Mouse (Mus musculus) adrenal gland, adult (tissue): Measurements from ENCODE around the gene Kri1.
"Not testable (repeated sequence)": the region's sequence is repeated elsewhere in the genome, so short reads cannot be mapped to it uniquely, and the experiment has no call there.

Source experiments
- DNase-seq, 2 experiments: peaks; one replicate each; pipeline ENCODE4 v3.0.0; 2022 to 2023; ENCODE audit warnings: low spot score in 1 of 2; ENCODE audit not compliant: inconsistent age in 2 of 2

The Kri1 gene

GRCm38 (mm10) chr9:21316696-21317095 lies 28.9 kb upstream of the Kri1 start:
- no peak for DNase-seq

DNA sequence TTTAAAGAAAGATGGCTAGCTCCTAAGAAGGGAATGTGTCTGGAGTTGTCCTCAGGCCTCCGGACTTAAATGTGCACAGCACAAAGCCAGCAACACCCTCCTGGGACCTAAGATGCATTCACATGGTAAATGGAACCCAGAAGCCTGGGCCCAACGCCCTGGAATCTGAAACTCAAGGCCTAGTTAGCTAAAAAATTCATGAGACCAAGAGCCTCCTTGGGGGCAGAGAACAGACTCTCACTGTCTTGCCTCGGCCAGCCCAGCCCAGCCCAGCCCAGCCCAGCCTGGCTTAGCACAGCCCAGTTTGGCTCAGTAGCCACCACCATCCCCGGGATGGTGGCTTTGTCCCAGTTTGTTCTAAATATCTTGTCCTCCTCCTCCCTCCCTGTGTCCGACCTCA lies 27.7 kb upstream of the Kri1 start:
- no peak for DNase-seq

DNA sequence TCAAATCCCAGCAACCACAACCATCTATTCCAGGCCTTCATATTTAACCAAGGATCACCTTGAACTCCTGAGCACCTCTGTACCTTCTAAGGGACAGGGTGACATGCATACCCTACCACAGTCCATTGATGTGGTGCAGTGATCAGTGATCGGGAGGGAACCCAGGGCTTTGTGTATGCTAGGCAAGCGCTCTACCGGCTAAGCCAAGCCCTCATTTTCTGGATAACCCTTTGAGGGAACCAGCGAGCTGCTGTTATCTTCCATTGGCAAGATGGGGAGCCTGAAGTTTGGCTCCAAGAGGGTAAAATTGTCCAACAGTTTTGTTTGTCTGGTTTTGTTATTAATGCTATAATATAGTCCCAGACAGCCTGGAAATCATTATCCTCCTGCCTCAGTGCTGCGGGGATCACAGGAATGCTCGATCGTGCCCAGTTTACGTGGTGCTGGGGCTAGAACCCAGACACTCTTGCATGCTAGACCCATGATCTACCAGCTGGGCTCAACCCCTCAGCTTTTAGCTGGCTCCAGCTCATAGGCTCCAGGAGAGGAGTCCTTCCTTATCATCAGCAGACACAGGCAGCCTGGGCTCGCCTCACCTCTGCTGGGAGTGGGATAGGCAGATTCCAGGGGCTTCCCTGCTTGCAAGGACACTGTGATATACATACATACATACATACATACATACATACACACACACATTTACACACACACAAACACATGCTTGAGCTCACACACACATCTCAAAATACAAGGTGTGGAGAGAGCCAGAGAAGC lies 26.8 kb upstream of the Kri1 start:
- DNase-seq, result no peak

DNA sequence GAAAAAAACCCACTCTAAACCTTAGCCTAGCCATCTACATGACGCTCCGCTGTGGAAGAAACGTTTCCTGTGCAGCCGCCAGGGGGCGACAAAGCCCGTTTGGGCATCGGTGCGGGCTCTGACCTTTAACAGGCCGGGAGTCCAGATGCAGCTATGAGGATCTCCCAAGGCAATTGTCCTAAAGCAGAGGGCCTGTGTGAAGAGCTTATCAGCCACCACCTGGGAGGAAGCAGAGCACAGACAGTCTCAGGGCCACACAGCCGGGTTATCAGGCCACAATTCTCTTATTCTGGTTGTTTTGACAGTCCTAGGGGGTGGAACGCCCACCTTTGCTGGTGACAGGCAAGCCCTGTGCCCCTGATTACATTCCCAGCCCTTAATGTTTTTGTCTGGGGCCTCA lies 25.6 kb upstream of the Kri1 start:
- DNase-seq, result peak; percentile 89 to 96

DNA sequence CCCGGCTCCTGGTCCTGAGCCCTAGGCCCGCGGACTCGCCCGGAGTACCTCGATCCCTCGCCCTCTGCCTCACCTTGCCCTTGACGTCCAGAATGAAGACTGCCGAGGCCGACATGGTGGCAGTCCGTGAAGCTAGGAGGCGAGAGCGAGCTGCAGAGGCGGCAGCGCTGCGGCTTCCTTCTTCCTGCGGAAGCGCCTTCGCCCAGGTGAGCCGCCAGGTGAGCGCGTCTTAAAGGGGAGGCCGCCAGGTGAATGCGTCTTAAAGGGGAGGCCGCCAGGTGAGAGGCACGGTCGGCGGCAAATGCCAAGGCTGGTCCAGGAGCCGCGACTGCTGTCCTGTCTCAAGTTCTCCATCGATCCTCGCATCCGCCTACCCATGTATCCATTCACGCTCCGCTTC lies 24.4 kb upstream of the Kri1 start, which contains the start of gene Ap1m2:
Ap1m2 (minus strand) TSS at position 204 of the 400 bp plus-strand sequence.
- DNase-seq, result no peak

DNA sequence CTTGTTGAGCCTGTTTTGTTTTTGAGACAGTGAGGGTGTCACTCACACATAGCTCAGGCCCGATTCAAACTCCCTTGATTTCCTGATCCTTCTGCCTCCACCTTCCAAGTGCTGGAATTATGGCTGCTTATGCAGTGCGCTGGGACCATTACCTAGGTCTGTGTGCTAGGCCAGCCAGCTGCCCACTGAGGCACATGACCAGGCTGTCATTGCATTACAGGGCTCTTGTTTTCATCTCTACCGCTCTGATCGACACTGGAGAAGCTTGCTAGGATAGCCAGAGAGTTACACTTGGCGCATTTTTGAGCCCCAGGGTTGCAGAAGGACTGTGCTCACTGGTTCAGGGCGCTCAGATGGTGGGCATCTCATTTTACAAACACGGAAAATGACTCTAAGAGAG lies 23.9 kb upstream of the Kri1 start:
- no peak for DNase-seq

GRCm38 (mm10) chr9:21309150-21309741 lies 21.5 kb upstream of the Kri1 start:
- DNase-seq, result no peak

- DNase-seq, result no peak
Observed at GRCm38 (mm10) chr9:21305065-21305464, 17.3 kb upstream of the Kri1 start.

DNA sequence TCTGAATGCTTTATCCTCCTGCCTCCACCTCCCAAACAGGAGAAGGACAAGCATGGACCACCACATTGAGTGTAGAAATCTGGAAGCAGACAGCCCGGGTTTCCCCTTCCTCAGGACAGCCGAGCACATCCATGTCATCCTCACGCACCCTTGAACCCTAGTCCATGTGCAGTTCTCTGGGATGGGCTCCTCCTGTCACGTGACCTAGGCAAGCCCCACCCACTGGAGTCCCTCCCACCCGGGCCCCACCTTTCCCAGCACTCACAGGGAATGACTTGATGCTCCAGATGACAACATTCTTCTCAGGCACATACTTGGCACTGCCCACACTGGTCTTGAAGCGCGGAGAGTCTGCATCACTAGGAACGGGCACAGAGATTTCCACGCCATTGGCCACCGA lies 11.2 kb upstream of the Kri1 start:
- DNase-seq, result no peak

- DNase-seq, result no peak
Observed at GRCm38 (mm10) chr9:21292271-21292670, 4.5 kb upstream of the Kri1 start.

DNA sequence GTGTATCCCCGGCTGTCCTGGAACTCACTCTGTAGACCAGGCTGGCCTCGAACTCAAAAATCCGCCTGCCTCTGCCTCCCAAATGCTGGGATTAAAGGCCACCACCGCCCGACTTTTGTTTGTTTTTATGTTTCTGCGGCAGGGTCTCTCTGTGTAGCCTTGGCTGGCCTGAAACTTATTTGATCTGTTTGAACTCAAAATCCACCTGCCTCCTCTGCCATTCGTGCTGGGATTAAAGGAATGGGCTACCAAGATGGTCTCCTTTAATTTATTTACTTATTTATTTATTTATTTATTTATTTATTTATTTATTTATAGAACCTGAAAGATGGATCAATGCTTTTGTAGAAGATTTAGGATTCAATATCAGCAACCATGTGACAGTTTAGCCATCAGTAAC lies 4.1 kb upstream of the Kri1 start:
- not testable (repeated sequence) for DNase-seq

DNA sequence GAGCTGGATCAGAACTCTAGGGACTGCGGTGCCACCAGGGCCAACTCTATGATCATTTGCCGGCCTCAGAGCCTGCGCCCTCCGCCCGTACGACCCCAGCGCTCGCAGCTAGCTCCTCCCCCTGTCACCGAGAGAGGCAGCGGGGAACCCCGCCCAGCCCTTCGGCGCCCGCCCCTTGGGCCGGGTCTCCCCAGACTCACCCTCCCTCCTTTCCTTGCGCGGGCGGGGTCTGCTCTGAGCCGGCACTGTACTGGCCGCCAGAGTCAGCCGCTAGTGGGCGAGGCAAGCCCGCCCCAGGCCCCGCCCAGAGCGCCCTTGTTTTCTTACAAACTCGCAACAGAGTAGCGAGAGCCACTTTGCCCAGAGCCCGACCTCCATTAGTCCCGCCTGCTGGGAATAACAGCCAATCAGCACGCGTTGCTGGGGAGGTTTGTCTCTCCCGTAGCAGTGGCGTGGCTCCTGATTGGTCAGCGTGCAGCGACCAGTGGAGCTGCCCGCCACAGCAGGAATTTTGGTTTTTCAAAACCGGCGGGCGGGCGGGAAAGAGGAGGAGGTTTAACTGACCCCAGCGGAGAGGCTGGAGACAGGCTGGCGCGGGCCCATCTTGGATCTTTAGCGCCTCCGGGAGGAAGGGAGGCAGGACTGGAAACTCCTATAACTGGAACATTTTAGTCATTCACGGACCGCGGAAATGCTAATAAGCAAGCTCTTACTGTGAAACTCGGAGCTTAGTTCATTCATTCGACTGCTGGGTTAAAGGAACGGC lies 3.4 kb upstream of the Kri1 start, which contains the start of gene Cdkn2d:
Cdkn2d (minus strand) TSS at position 386 of the 766 bp plus-strand sequence.
- DNase-seq, result peak; percentile 100

DNA sequence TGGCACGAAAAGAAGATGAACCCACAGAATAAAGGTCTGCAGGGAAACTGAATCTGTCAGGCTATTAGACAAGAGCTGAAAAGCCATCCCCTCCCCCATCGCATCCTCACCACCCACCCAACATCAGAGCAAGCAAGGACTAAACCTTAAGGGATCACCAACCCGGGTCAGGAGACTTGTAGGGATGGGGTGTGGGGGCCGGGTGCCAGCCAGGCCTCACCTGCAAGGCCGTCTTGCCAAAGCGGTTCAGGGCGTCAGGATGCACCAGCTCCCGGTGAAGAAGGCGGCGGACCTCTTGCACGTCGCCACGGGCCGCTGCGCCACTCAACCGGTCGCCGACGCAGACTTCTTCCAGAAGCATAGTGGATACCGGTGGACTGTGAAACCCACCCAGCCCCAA lies 2.8 kb upstream of the Kri1 start:
- DNase-seq, result no peak

DNA sequence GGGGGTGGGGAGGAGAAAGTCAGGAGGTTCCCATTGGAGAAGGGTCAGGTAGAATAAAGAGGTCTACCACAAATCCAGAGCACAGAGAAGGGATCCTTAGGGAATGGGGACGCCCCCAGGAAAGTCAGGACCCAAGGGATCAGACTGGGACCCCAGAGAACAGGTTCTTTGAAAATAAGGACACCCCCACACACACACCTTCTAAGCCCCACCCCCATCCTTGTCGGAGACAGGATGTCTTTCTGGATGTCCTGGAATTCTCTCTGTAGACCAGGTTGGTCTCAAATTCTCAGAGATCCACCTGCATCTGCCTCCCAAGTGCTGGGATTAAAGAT lies 1.5 kb upstream of the Kri1 start:
- no peak for DNase-seq

DNA sequence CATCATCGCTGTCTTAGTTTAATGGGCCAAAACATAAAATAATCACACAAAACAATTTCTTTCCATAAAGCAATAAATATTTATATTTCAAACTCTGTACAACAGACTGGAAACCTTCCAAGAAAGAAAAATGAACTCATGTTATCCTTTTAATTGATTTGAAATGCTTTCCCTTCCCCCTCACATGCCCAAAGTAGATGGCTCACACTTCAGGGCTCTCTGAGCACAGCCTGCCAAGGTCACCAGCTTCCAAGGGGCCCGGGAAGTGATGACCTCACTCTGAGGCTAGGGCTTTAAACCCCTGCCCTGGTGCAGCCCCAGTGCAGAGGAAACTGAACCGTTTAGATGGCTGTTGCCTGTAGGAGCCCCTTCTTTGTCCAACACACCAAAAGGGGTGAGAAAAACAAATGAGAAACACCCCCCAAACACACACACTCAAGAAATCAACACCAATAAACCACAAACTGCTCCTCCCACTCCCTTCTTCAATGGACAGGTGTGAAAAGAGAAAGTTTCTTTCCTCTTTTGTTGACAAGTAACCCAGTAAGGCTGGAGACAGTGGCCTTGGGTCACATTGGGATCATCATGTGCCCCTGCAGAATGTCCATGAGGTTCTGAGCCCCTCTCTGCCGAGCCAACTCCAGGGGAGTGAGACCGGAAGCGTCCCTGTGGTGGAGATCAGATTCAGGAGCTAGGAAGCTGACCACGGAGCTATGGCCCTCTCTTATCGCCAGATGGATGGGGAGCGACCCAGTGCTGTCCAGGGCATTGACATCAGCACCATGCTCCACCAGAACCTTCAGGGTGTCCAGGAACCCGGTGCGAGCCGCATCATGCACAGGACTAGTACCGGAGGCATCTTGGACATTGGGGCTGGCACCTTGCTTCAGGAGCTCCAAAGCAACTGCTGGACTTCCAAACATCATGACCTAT lies 901 bp upstream of the Kri1 start:
- peak; percentile 79 to 80 for DNase-seq

- DNase-seq, result peak in 1 of 2 experiments; percentile 3
Observed at GRCm38 (mm10) chr9:21286753-21287152, 1.0 kb downstream of the Kri1 start.

GRCm38 (mm10) chr9:21283994-21284393 lies 3.8 kb downstream of the Kri1 start:
- no peak for DNase-seq

- no peak for DNase-seq
Observed at GRCm38 (mm10) chr9:21283591-21283990, 4.2 kb downstream of the Kri1 start.

- peak in 1 of 2 experiments; percentile 62 for DNase-seq
Observed at GRCm38 (mm10) chr9:21277776-21278175, 10.0 kb downstream of the Kri1 start.

DNA sequence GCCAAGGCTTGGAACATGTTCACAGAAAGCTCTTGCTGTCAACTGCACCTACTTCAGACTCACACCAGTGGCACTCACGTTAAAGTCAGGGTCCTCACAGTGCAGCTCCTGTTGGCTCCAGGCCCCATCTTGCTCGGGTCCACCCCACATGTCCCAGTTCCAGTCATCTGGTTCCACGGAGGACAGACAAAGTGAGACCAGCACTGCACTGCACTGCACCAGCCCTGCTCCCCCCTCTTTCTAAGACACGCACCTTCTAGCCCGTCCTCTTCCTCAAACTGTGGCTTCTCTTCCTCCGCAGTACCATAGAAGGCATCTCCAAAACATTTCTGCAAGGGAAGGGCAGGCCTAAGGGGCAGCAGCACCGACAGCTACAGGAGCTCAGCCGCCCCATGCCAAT lies 11.5 kb downstream of the Kri1 start:
- no peak for DNase-seq

- no peak for DNase-seq
Observed at GRCm38 (mm10) chr9:21275727-21276126, 12.0 kb downstream of the Kri1 start.
